Mouse (Mus musculus): ENCODE measurements around the gene Gm9970.

- TF ChIP-seq POLR2A (IDR thresholded peaks at IDR 0.05; ENCODE audit: extremely low read depth, insufficient read depth, low read length) (no peak), CTCF (IDR thresholded peaks at IDR 0.05; ENCODE audit: extremely low read depth, insufficient read depth, low read length) (no peak)
Measured at GRCm38 (mm10) chr5:31219474-31219873, 21.6 kb downstream of the Gm9970 start.
